Mouse (Mus musculus): ENCODE measurements around the gene Pfdn5.
A peak's percentile ranks its signal among the peaks of the same experiment; 100 is the strongest.

Gene Pfdn5

GRCm38 (mm10) chr15:102370727-102371126 lies 44.8 kb downstream of the Pfdn5 start:
- DNase-seq (ENCODE audit: low read depth, low spot score), result no peak

- peak; percentile 68 for DNase-seq (ENCODE audit: low read depth, low spot score)
Observed at GRCm38 (mm10) chr15:102376453-102377162, 50.7 kb downstream of the Pfdn5 start.

GRCm38 (mm10) chr15:102377163-102377543 lies 51.2 kb downstream of the Pfdn5 start:
- peak; percentile 87 for DNase-seq (ENCODE audit: low read depth, low spot score)

- peak; percentile 64 for DNase-seq (ENCODE audit: low read depth, low spot score)
Observed at GRCm38 (mm10) chr15:102377810-102378262, 51.9 kb downstream of the Pfdn5 start.
